Mouse (Mus musculus) CD4-positive, CD25-positive, alpha-beta regulatory T cell, adult 4 months (primary cell): ENCODE data around the gene Cited4. TPM values are rescaled to one million over a fixed set of nuclear protein-coding genes. Genes with fewer than 3 reads are reported as not detected.

Source experiments
- ATAC-seq: one replicate; pipeline ENCODE4 v1.8.0; 2017
- polyA plus RNA-seq, 2 experiments: library from polyadenylated mRNA; unstranded; fragments of 100-300 nt; shearing (Covaris generic); gene quantifications; one replicate each; pipeline ENCODE4 v1.2.1; 2017

Gene Cited4
- polyA plus RNA-seq, 2 experiments from 2014 or later = not detected

- ATAC-seq = peak; percentile 65
Measured at GRCm38 (mm10) chr4:120682168-120682567, 15.8 kb downstream of the Cited4 start.

GRCm38 (mm10) chr4:120683278-120683997, 17.1 kb downstream of the Cited4 start:
- no peak for ATAC-seq

DNA sequence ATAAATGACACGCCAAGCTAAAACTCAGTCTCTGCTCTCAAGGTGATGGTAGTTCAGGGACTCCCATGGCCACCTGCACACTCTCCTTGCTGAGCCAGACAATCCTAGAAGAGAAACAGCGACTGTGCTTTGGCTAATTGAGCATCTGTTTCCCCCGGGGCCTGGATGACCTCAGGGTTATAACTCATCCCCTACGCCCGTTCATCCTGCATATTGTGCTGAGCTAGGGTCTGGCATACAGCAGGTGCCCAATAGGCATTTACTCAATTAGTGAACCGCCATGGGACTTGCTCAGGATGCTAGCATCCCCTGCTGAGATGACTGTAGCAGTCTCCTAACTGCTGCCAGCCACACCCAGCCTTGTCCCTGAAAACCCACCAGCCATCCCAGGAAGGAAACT, 20.9 kb downstream of the Cited4 start:
- ATAC-seq = no peak

- no peak for ATAC-seq
Measured at GRCm38 (mm10) chr4:120689317-120689716, 22.9 kb downstream of the Cited4 start.

DNA sequence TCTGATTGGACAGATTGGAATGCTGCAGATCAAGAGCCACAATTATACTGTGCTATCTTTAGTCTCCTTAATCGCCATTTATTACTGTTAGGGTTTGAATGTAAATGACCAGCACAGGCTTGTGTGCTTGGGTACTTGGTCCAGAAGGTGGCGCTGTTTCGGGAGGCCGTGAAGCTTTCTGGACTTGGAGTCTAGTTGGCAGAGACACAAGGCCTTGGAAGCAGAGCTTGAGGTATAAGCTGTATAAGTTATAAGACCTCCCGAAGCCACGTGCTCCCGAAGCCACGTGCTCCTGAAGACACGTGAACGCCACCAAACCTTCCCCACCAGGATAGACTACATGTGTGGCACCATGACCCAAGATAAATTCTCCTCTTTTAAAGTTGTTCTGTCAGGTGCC, 26.3 kb downstream of the Cited4 start:
- no peak for ATAC-seq

GRCm38 (mm10) chr4:120697353-120697752, 31.0 kb downstream of the Cited4 start:
- ATAC-seq = no peak

- no peak for ATAC-seq
Measured at GRCm38 (mm10) chr4:120697799-120698484, 31.6 kb downstream of the Cited4 start.

DNA sequence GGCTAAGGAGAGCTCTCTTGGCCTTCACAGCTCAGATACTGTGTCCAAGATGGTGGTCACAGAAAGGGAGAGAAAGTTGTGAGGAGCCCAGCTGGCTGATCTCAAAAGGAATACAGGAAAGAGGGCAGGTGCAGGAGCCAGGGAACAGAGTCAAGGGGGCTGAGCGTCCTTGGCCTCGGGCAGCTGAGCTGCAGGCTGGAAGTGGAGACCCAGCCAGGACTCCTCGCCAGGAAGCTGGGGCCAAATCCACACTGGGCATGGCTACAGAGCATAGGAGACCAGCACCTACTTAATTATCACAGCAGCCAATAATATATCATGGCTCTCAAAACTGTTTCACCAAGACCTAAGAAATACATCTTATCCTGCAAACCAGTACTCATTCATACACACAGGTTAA, 34.8 kb downstream of the Cited4 start:
- ATAC-seq = no peak

DNA sequence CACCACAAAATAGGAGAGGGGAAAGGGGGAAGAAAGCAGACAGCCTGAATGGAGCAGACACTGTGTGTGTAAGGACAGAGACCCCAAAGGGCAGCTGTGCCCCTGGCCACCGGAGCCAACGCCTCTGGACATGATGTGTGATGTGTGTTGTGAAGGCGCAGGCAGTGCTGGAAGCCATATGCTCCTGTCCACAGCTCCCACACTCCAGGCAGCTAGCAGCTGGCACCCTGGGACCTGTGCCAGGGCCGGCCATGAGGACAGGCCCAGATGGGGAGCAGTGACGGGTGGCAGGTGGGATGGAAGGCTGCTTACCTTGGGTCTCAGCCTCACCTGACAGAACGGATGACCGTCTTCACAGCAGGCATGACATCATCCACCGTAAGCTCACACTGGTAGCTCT, 35.7 kb downstream of the Cited4 start:
- ATAC-seq = no peak

DNA sequence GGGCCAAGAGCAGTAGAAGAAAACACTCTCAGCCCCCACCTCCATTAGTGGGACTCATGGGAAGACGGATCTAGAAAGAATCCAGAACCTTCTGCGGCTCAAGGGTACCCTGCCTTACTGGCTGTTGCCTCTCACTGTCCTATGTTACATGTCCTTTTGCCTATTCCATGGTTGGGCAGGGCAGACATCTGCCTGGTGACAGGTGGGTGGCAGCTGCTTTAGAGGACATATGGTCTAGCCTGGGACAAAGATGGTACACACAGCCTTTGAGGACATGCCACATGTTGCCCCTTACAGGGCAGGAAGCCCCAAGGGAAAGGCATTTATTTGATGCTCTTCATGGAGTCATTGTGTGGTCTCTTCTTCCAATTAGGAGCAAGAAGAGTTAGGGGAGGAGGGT, 36.1 kb downstream of the Cited4 start:
- ATAC-seq = no peak

DNA sequence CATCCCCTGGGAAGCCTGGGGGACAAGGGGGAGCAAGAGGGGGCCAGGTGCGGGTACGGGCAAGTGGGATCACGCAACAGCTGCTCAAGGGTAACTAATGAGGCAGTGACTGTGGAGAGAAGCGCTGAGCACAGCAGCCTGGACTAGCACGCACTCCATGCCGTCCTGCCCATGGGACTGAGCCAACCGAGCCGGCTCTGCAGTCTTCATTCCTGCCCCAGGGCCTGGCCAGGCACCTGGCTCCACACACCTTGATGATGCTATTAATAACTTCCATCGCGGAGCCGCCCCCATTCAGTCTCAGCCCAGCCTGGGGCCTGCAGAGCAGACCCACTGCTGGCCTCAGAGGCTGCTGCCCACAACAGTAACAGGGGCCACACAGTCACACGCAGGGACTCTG, 45.9 kb downstream of the Cited4 start:
- ATAC-seq = no peak

- no peak for ATAC-seq
Measured at GRCm38 (mm10) chr4:120713021-120713420, 46.6 kb downstream of the Cited4 start.

GRCm38 (mm10) chr4:120713856-120714497, 47.6 kb downstream of the Cited4 start:
- ATAC-seq = no peak

- ATAC-seq = peak; percentile 82
Measured at GRCm38 (mm10) chr4:120716141-120716571, 49.8 kb downstream of the Cited4 start.

GRCm38 (mm10) chr4:120716765-120717164, 50.4 kb downstream of the Cited4 start:
- ATAC-seq = peak; percentile 53

Other genes with a start within 250 kb of the Cited4 start
- gene Slfnl1, start 134.3 kb upstream of the Cited4 start, polyA plus RNA-seq = not detected
- 10 to 100 TPM; 14.7 to 19.5 TPM for gene Ctps, start 96.3 kb upstream of the Cited4 start, polyA plus RNA-seq
- gene Gm8439, start 77.8 kb upstream of the Cited4 start, polyA plus RNA-seq = under 1 TPM in 1 of 2 experiments, not detected in 1; 0.83 TPM
- gene Kcnq4, start 82.0 kb downstream of the Cited4 start, polyA plus RNA-seq = not detected
- gene Nfyc, start 165.0 kb downstream of the Cited4 start, polyA plus RNA-seq = 10 to 100 TPM; 64.7 to 67.5 TPM
- gene Rims3, start 188.2 kb downstream of the Cited4 start, polyA plus RNA-seq = 1 to 10 TPM in 1 of 2 experiments, under 1 TPM in 1; 0.63 to 1.2 TPM